In the genomic region with DNA sequence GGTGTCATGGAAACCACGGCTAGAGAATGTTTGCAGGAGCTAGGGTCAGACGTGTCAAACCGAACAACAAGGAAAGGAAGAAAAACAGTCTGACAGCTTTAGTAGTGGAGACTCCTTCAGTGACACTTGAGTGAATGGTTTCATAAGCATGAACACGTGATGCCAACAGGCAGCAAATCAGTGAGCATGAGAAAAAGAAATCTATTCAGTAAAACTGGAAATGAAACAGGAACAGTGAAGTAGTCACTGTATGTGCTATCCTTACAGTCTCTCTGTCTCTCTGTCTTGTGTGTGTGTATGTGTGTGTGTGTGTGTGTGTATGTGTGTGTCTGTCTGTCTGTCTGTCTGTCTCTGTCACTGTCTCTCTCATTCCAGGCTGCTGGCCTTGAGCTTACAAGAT, we compare ENCODE assay signal across 30 mouse cellular contexts. TPM values are rescaled to one million over a fixed set of nuclear protein-coding genes. Genes with fewer than 3 reads are reported as not detected.
DNase-seq lines count a peak whose midpoint lies in the region; ATAC-seq and TF ChIP-seq lines count a peak whose summit lies in the region.
"Had no signal": no experiment of that assay in that cellular context is flagged by ENCODE, and none has a peak within 500 bp of the region (broad histone marks: within the 10 kb centered on the region; RNA-seq: fewer than 3 reads in every experiment).

No protein-coding gene starts in this region.

- H3K9ac ChIP-seq in forebrain, embryonic 11.5 days (ENCODE audit: low read length) = no peak overlapping the region
- no peak overlapping the region for H3K9ac ChIP-seq in midbrain, postnatal 0 days (replicated peaks; ENCODE audit: low read length, poor library complexity, severe bottlenecking)
- H3K9ac ChIP-seq in midbrain, embryonic 14.5 days (replicated peaks; ENCODE audit: low read length) = no peak overlapping the region
- no peak overlapping the region for H3K9ac ChIP-seq in hindbrain, postnatal 0 days (replicated peaks; ENCODE audit: low read length)
- H3K9ac ChIP-seq: forebrain, embryonic 13.5 days; heart, embryonic 12.5 days; heart, embryonic 15.5 days; hindbrain, embryonic 13.5 days had no signal

- no peak for TF ChIP-seq POLR2A in myocyte (IDR thresholded peaks at IDR 0.05; ENCODE audit: insufficient read length, low read depth)

- 87% methylated on average over 4 of the region's 4 CpGs for WGBS in forebrain, embryonic 11.5 days
- 84% methylated on average over 4 of the region's 4 CpGs for WGBS in forebrain, embryonic 10.5 days
- WGBS in midbrain, postnatal 0 days = 62% methylated on average over 4 of the region's 4 CpGs
- WGBS in midbrain, embryonic 14.5 days = 70% methylated on average over 4 of the region's 4 CpGs
- WGBS in hindbrain, postnatal 0 days = 54% methylated on average over 4 of the region's 4 CpGs

- H3K4me2 ChIP-seq in forebrain, embryonic 11.5 days (ENCODE audit: low read depth, low read length, severe bottlenecking) = no peak overlapping the region
- no peak overlapping the region for H3K4me2 ChIP-seq in midbrain, postnatal 0 days (ENCODE audit: low read depth, low read length, poor library complexity, severe bottlenecking)
- H3K4me2 ChIP-seq in midbrain, embryonic 14.5 days (ENCODE audit: low read length) = no peak overlapping the region
- no peak overlapping the region for H3K4me2 ChIP-seq in myocyte (ENCODE audit: low read depth)
- no peak overlapping the region for H3K4me2 ChIP-seq in hindbrain, postnatal 0 days (ENCODE audit: low read depth, low read length)
- H3K4me2 ChIP-seq: forebrain, embryonic 13.5 days; heart, embryonic 12.5 days; heart, embryonic 15.5 days; hindbrain, embryonic 13.5 days had no signal

- ATAC-seq in forebrain, embryonic 11.5 days (replicated peaks; ENCODE audit: low FRiP score) = 0 out of 2 replicates have a peak, but pooled peaks have one; percentile 15
- ATAC-seq in midbrain, postnatal 0 days (ENCODE audit: low FRiP score) = 0 out of 2 replicates have a peak, but pooled peaks have one; percentile 23
- ATAC-seq in midbrain, embryonic 14.5 days (ENCODE audit: low FRiP score, low TSS enrichment) = no peak
- no peak for ATAC-seq in hindbrain, postnatal 0 days
- ATAC-seq: forebrain, embryonic 13.5 days; forebrain, embryonic 16.5 days; hindbrain, embryonic 16.5 days; inflammation-experienced regulatory T-cells, adult 6 months; intestine, embryonic 16.5 days had no signal

- H3ac ChIP-seq in myocyte (ENCODE audit: control insufficient read depth, insufficient read length) = no peak overlapping the region

- no peaks in the 10 kb centered on the region for H3K4me1 ChIP-seq in forebrain, embryonic 11.5 days (replicated peaks; ENCODE audit: control insufficient read depth, insufficient read depth, low read length)
- H3K4me1 ChIP-seq in forebrain, embryonic 10.5 days = no peaks in the 10 kb centered on the region
- no peaks in the 10 kb centered on the region for H3K4me1 ChIP-seq in midbrain, postnatal 0 days (ENCODE audit: insufficient read depth, low read length)
- no peaks in the 10 kb centered on the region for H3K4me1 ChIP-seq in midbrain, embryonic 14.5 days (ENCODE audit: control insufficient read depth, insufficient read depth, low read length)
- H3K4me1 ChIP-seq in hindbrain, postnatal 0 days (ENCODE audit: insufficient read depth, low read length) = no peaks in the 10 kb centered on the region
- H3K4me1 ChIP-seq: forebrain, embryonic 13.5 days; heart, embryonic 12.5 days; heart, embryonic 15.5 days; hindbrain, embryonic 10.5 days; hindbrain, embryonic 13.5 days had no signal

- no peaks in the 10 kb centered on the region for H3K79me2 ChIP-seq in myocyte (ENCODE audit: control insufficient read depth, insufficient read depth)

- H3K4me3 ChIP-seq in forebrain, embryonic 11.5 days (ENCODE audit: low read depth, low read length) = no peak overlapping the region
- H3K4me3 ChIP-seq in forebrain, embryonic 10.5 days = no peak overlapping the region
- no peak overlapping the region for H3K4me3 ChIP-seq in midbrain, postnatal 0 days (ENCODE audit: low read depth, low read length)
- H3K4me3 ChIP-seq in midbrain, embryonic 14.5 days (replicated peaks; ENCODE audit: low read depth, low read length) = no peak overlapping the region
- no peak overlapping the region for H3K4me3 ChIP-seq in myocyte
- H3K4me3 ChIP-seq in hindbrain, postnatal 0 days (ENCODE audit: low read length) = no peak overlapping the region
- H3K4me3 ChIP-seq: forebrain, embryonic 13.5 days; heart, embryonic 12.5 days; heart, embryonic 15.5 days; hindbrain, embryonic 10.5 days; hindbrain, embryonic 13.5 days had no signal

- no peaks in the 10 kb centered on the region for H3K9me3 ChIP-seq in forebrain, embryonic 11.5 days (ENCODE audit: control insufficient read depth, low read length)
- no peaks in the 10 kb centered on the region for H3K9me3 ChIP-seq in forebrain, embryonic 10.5 days
- no peaks in the 10 kb centered on the region for H3K9me3 ChIP-seq in midbrain, postnatal 0 days (ENCODE audit: low read length)
- no peaks in the 10 kb centered on the region for H3K9me3 ChIP-seq in midbrain, embryonic 14.5 days (ENCODE audit: control insufficient read depth, low read length)
- no peaks in the 10 kb centered on the region for H3K9me3 ChIP-seq in hindbrain, postnatal 0 days (ENCODE audit: low read length)
- H3K9me3 ChIP-seq: forebrain, embryonic 13.5 days; heart, embryonic 12.5 days; heart, embryonic 15.5 days; hindbrain, embryonic 10.5 days; hindbrain, embryonic 13.5 days had no signal

- H3K27ac ChIP-seq in forebrain, embryonic 11.5 days (ENCODE audit: low read depth, low read length) = no peak overlapping the region
- H3K27ac ChIP-seq in forebrain, embryonic 10.5 days = no peak overlapping the region
- no peak overlapping the region for H3K27ac ChIP-seq in midbrain, postnatal 0 days (ENCODE audit: low read depth, low read length)
- H3K27ac ChIP-seq in midbrain, embryonic 14.5 days (replicated peaks; ENCODE audit: low read depth, low read length) = no peak overlapping the region
- no peak overlapping the region for H3K27ac ChIP-seq in hindbrain, postnatal 0 days
- H3K27ac ChIP-seq: forebrain, embryonic 13.5 days; heart, embryonic 15.5 days; hindbrain, embryonic 10.5 days; hindbrain, embryonic 13.5 days had no signal

- no peak for DNase-seq in forebrain, embryonic 11.5 days (ENCODE audit: low spot score)
- DNase-seq in forebrain, embryonic 10.5 days (ENCODE audit: extremely low spot score, low spot score) = no peak
- DNase-seq in midbrain, postnatal 0 days (ENCODE audit: low spot score) = no peak
- DNase-seq in midbrain, embryonic 14.5 days = no peak
- no peak for DNase-seq in hindbrain, postnatal 0 days (ENCODE audit: low spot score)
- DNase-seq: adrenal gland, adult 2 months; adrenal gland, postnatal 14 days; cerebellum, adult 11-12 months; cerebellum, adult 8-10 months; cerebellum, postnatal 10 days; gastrocnemius, postnatal 25 days; heart, adult 18-20 months; heart, postnatal 10 days; heart, postnatal 36 days had no signal

- no peak for TF ChIP-seq CTCF in midbrain, postnatal 0 days (IDR thresholded peaks at IDR 0.05)
- TF ChIP-seq CTCF in hindbrain, postnatal 0 days (IDR thresholded peaks at IDR 0.05; ENCODE audit: low read depth) = no peak

- H3K36me3 ChIP-seq in forebrain, embryonic 11.5 days (ENCODE audit: control insufficient read depth, insufficient read depth, low read length) = no peaks in the 10 kb centered on the region
- no peaks in the 10 kb centered on the region for H3K36me3 ChIP-seq in forebrain, embryonic 10.5 days (replicated peaks)
- H3K36me3 ChIP-seq in midbrain, postnatal 0 days (ENCODE audit: insufficient read depth, low read length) = no peaks in the 10 kb centered on the region
- H3K36me3 ChIP-seq in midbrain, embryonic 14.5 days (ENCODE audit: control insufficient read depth, insufficient read depth, low read length) = no peaks in the 10 kb centered on the region
- H3K36me3 ChIP-seq in myocyte (ENCODE audit: control insufficient read depth, insufficient read depth) = no peaks in the 10 kb centered on the region
- no peaks in the 10 kb centered on the region for H3K36me3 ChIP-seq in hindbrain, postnatal 0 days (ENCODE audit: insufficient read depth, low read length)
- H3K36me3 ChIP-seq: G1E; heart, embryonic 12.5 days; heart, embryonic 15.5 days; hindbrain, embryonic 10.5 days; hindbrain, embryonic 13.5 days had no signal

- no peaks in the 10 kb centered on the region for H3K27me3 ChIP-seq in forebrain, embryonic 11.5 days (ENCODE audit: control insufficient read depth, insufficient read depth, low read length)
- no peaks in the 10 kb centered on the region for H3K27me3 ChIP-seq in forebrain, embryonic 10.5 days (ENCODE audit: poor library complexity, severe bottlenecking)
- H3K27me3 ChIP-seq in midbrain, postnatal 0 days (ENCODE audit: insufficient read depth, low read length) = no peaks in the 10 kb centered on the region
- no peaks in the 10 kb centered on the region for H3K27me3 ChIP-seq in midbrain, embryonic 14.5 days (ENCODE audit: control insufficient read depth, insufficient read depth, low read length)
- H3K27me3 ChIP-seq in myocyte (ENCODE audit: control insufficient read depth, insufficient read depth, insufficient read length) = no peaks in the 10 kb centered on the region
- no peaks in the 10 kb centered on the region for H3K27me3 ChIP-seq in hindbrain, postnatal 0 days (ENCODE audit: insufficient read depth, low read length)
- H3K27me3 ChIP-seq: forebrain, embryonic 13.5 days; heart, embryonic 12.5 days; heart, embryonic 15.5 days; hindbrain, embryonic 13.5 days had no signal

TF ChIP-seq in myocyte, 11 proteins besides CTCF, POLR2A, EP300 and RAD21:
- TF ChIP-seq MAX (IDR thresholded peaks at IDR 0.05; ENCODE audit: low read depth) = no peak
- TF ChIP-seq USF1 (IDR thresholded peaks at IDR 0.05; ENCODE audit: low read depth) = peak; percentile 25
- no peak for TF ChIP-seq SRF (IDR thresholded peaks at IDR 0.05; ENCODE audit: control insufficient read depth, insufficient read length, low read depth)
- no peak for TF ChIP-seq MYOD1 (IDR thresholded peaks at IDR 0.05; ENCODE audit: control insufficient read depth in 1 of 3, insufficient read length in 2 of 3, low read depth in 2 of 3)

RNA-seq across cellular contexts. Expression of a gene that starts 5.2 kb away (rescaled TPM):
- not detected in 2 replicates for polyA plus RNA-seq in forebrain, embryonic 11.5 days (2014; fragmentation: Nextera tagmentation; extraction: Ambion mirVana)
- not detected in 2 replicates for polyA plus RNA-seq in forebrain, embryonic 10.5 days (2016; fragmentation: Nextera tagmentation; extraction: Ambion mirVana)
- not detected in 2 replicates for total RNA-seq in midbrain, postnatal 0 days (2014; rRNA removed)
- polyA plus RNA-seq in midbrain, postnatal 0 days (2015; fragmentation: Nextera tagmentation; extraction: Ambion mirVana) = not detected in 2 replicates
- not detected in 2 replicates for polyA plus RNA-seq in midbrain, embryonic 14.5 days (2014; fragmentation: Nextera tagmentation; extraction: Ambion mirVana)
- polyA plus RNA-seq in myocyte (2012; fragmentation: generic; extraction: Trizol) = not detected
- total RNA-seq in hindbrain, postnatal 0 days (2014; rRNA removed) = not detected in 2 replicates
- not detected in 2 replicates for polyA plus RNA-seq in hindbrain, postnatal 0 days (2015; fragmentation: Nextera tagmentation; extraction: Ambion mirVana)
- total RNA-seq: adrenal gland, adult 2 months; adrenal gland, postnatal 14 days; adrenal gland, postnatal 4 days; gastrocnemius, adult 8-10 months; gastrocnemius, postnatal 25 days; heart, adult 18-20 months; heart, postnatal 10 days; heart, postnatal 36 days had no signal
- polyA plus RNA-seq: adrenal gland, adult 2 months; embryonic facial prominence, embryonic 11.5 days; embryonic facial prominence, embryonic 14.5 days; forebrain, embryonic 13.5 days; forebrain, embryonic 16.5 days; G1E; gonadal fat pad, adult 2 months; heart, embryonic 12.5 days; heart, embryonic 15.5 days; hindbrain, embryonic 10.5 days; hindbrain, embryonic 13.5 days; hindbrain, embryonic 16.5 days; inflammation-experienced regulatory T-cells, adult 6 months; intestine, embryonic 16.5 days had no signal

Comparison
In these comparisons a context has a peak if more than half of its experiments do, and no peak if none do; other contexts are left out.
1. ATAC-seq: peak in forebrain, embryonic 11.5 days (single experiment) and midbrain, postnatal 0 days (single experiment); none in midbrain, embryonic 14.5 days (single experiment) and hindbrain, postnatal 0 days (single experiment).